Mouse (Mus musculus) limb, embryonic 10.5 days (tissue): ENCODE results near the gene H2-DMb1. TPM values are rescaled to one million over a fixed set of nuclear protein-coding genes. Genes with fewer than 3 reads are reported as not detected.
"Not testable (repeated sequence)": the region's sequence is repeated elsewhere in the genome, so short reads cannot be mapped to it uniquely, and the experiment has no call there.

Experiments used
- DNase-seq: peaks from one replicate; pipeline ENCODE4 v3.0.0-alpha.2; 2017; ENCODE audit warnings: low spot score
- H3K27ac ChIP-seq: fragments of 300-500 bp; sonication (generic); 2 replicates; pipeline ENCODE4 v1.5.1; 2016; ENCODE audit warnings: mild to moderate bottlenecking
- H3K27me3 ChIP-seq: fragments of 300-500 bp; sonication (generic); 2 replicates; pipeline ENCODE4 v1.6.1; 2016; ENCODE audit warnings: low read depth, mild to moderate bottlenecking; ENCODE audit not compliant: poor library complexity, severe bottlenecking
- H3K36me3 ChIP-seq: fragments of 300-500 bp; sonication (generic); 2 replicates; pipeline ENCODE4 v1.6.1; 2016; ENCODE audit warnings: mild to moderate bottlenecking, moderate library complexity
- H3K4me1 ChIP-seq: fragments of 300-500 bp; sonication (generic); 2 replicates; pipeline ENCODE4 v1.6.1; 2016
- H3K4me3 ChIP-seq: fragments of 300-500 bp; sonication (generic); 2 replicates; pipeline ENCODE4 v1.5.1; 2016; ENCODE audit warnings: mild to moderate bottlenecking, moderate library complexity
- H3K9me3 ChIP-seq: fragments of 300-500 bp; sonication (generic); replicated peaks from 2 replicates; pipeline ENCODE4 v1.6.1; 2016; ENCODE audit warnings: mild to moderate bottlenecking
- WGBS: fragments of 180-500 bp; shearing (Covaris S2); methylation state at CpG from one replicate; pipeline ENCODE4 v1.1.7; 2016; 5-methylcytosine and 5-hydroxymethylcytosine counted together
- polyA plus RNA-seq: library from polyadenylated mRNA; unstranded; fragments of >200 nt; fragmentation: Nextera tagmentation; extraction: Ambion mirVana; gene quantifications from 2 replicates; pipeline ENCODE4 v1.2.1, GENCODE M21; 2016

The H2-DMb1 gene
- polyA plus RNA-seq, 1 experiment from 2014 or later = 0.51 TPM

- no peak overlapping the region for H3K27ac ChIP-seq
- under 1% methylated on average over 16 of the region's 16 CpGs for WGBS
- peak; percentile 58 for DNase-seq
- no peaks in the 10 kb centered on the region for H3K36me3 ChIP-seq
- peak overlapping the region; percentile 42 for H3K4me3 ChIP-seq
- peaks cover 60% of the 10 kb centered on the region for H3K27me3 ChIP-seq
- H3K9me3 ChIP-seq = no peaks in the 10 kb centered on the region
- H3K4me1 ChIP-seq = peaks cover 36% of the 10 kb centered on the region
Measured at GRCm38 (mm10) chr17:34139416-34139815, 13.5 kb upstream of the H2-DMb1 start.

GRCm38 (mm10) chr17:34140240-34140639 lies 12.6 kb upstream of the H2-DMb1 start:
- Histone ChIP-seq H3K4me1 (peaks cover 36% of the 10 kb centered on the region), H3K27me3 (peaks cover 60% of the 10 kb centered on the region), H3K4me3 (peak overlapping the region; percentile 42; the same call in 1 of the 2 replicates), H3K9me3 (no peaks in the 10 kb centered on the region), H3K27ac (no peak overlapping the region), H3K36me3 (no peaks in the 10 kb centered on the region)
- 10% methylated on average over 5 of the region's 5 CpGs for WGBS
- no peak for DNase-seq

DNA sequence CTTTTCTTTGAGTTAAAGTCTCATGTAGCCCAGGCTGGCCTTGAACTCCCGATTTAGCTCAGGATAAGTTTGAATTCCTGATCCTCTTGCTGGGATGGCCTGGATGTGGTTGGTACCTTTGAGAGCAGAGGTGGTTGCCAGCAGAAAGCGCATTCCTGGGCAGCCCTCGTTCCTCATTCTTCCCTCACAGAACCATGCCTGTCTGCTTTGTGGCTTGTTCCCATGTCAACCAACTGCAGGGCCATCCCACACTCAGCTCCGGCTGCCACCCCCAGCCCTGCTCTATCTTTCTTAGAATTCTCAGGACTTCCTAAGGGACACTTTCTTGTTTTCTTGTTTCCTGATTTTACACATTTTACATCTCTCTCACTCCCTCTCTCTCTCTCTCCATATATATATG lies 11.4 kb upstream of the H2-DMb1 start:
- WGBS = 68% methylated on average over 4 of the region's 4 CpGs
- H3K27me3 ChIP-seq = peaks cover 52% of the 10 kb centered on the region
- H3K36me3 ChIP-seq = no peaks in the 10 kb centered on the region
- H3K27ac ChIP-seq = no peak overlapping the region
- no peak overlapping the region for H3K4me3 ChIP-seq
- peaks cover 27% of the 10 kb centered on the region for H3K4me1 ChIP-seq
- no peak for DNase-seq
- H3K9me3 ChIP-seq = no peaks in the 10 kb centered on the region

DNA sequence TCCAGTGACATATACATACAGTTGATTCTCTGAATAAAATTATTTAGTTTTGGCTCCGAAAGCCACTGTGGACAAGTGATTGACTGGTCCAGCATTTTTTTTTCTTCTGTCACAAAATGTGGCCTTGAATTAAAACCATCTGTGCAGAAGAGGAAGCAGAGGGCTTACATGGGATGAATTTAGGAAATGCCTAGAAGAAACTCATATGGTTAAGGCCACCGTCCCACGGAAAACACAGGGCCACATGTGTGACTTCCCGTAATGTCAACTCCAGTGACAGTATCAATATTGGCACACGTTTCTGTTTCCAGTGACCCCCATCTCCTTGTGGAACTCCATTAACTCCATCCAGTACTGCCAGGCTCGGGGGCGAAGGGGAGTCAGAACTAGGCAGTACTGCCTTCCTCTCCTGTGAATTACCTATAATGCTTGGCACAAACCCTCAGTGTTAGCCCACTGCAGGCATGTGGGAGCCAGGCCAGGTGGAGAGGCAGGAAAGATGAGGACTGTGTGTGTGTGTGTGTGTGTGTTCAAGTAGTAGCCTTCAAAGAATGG lies 10.3 kb upstream of the H2-DMb1 start:
- Histone ChIP-seq H3K27ac (no peak overlapping the region), H3K27me3 (peaks cover 41% of the 10 kb centered on the region), H3K36me3 (no peaks in the 10 kb centered on the region), H3K4me3 (no peak overlapping the region), H3K4me1 (peaks cover 27% of the 10 kb centered on the region), H3K9me3 (no peaks in the 10 kb centered on the region)
- DNase-seq = no peak
- WGBS = 71% methylated on average over 7 of the region's 7 CpGs

DNA sequence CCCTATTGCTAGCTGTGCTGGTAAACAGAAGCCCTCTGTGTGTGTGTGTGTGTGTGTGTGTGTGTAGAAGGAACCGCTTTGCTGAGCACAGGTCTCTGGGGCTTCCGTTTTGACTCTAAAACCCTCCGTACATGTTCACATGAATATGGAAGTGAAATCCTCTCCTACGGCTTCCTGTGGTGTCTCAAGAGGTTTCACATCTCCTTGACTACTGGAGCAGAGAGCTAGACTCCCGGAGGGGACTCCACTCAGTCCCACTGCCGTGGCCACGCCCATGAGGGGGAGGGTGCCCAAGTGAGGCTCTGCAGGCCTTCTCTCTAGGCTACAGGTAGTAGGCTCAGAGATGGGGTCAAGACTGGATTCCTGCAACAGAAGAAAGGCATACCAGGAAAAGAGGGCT lies 9.8 kb upstream of the H2-DMb1 start, which contains the start of gene H2-DMb2:
Gene H2-DMb2, plus strand, starts transcription at position 275 of the 400 bp plus-strand sequence.
- H3K9me3 ChIP-seq = no peaks in the 10 kb centered on the region
- no peak for DNase-seq
- peaks cover 25% of the 10 kb centered on the region for H3K4me1 ChIP-seq
- no peaks in the 10 kb centered on the region for H3K36me3 ChIP-seq
- WGBS = 48% methylated on average over 7 of the region's 7 CpGs
- peaks cover 36% of the 10 kb centered on the region for H3K27me3 ChIP-seq
- H3K4me3 ChIP-seq = no peak within 1 kb of the TSS
- H3K27ac ChIP-seq = no peak within 1 kb of the TSS

GRCm38 (mm10) chr17:34143461-34143860 lies 9.4 kb upstream of the H2-DMb1 start:
- DNase-seq = no peak
- Histone ChIP-seq H3K4me1 (peaks cover 25% of the 10 kb centered on the region), H3K27ac (no peak overlapping the region), H3K9me3 (no peaks in the 10 kb centered on the region), H3K36me3 (no peaks in the 10 kb centered on the region), H3K27me3 (peaks cover 31% of the 10 kb centered on the region), H3K4me3 (no peak overlapping the region)
- WGBS = 74% methylated on average over 5 of the region's 5 CpGs

DNA sequence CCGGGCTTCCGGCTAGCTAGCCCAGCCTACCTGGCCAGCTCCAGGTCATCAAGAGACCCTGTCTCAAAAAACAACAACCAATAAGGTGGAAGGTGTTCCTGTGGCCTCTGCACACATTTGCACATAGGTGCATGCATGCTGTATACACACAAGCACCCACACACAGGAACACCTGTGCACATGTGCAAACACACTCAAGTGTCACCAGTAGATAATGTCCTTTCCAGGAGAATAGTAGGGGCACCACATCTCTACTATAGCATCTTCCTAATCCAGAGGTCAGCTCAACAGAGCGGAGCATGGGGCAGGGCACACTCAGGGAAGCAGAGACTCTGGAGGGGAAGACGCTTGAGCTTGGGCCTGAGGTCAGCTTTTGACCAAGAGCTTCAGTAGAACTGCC lies 8.7 kb upstream of the H2-DMb1 start:
- WGBS = 94% methylated on average over 4 of the region's 4 CpGs
- not testable (repeated sequence) for H3K36me3 ChIP-seq
- H3K4me1 ChIP-seq = peaks cover 23% of the 10 kb centered on the region

DNA sequence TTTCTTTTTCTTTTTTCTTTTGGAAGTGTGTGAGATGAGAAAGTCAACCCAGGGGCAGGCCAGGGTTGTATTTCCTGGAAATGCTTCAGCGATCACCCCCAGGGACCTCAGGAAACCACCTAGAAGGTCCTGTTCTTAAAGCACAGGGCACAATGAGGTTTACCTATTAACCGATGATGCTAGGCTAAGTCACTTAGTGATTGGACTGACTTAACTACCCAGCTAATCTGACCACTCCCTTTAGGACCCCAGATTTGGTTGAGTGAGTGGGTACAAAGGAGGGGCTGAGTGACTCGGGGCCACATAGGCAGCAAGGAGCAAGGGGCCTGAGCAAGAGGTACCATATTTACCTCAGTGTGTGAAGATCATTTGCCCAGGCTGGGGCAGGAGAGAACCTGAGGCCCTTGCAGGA lies 7.9 kb upstream of the H2-DMb1 start:
- Histone ChIP-seq H3K4me1 (peaks cover 15% of the 10 kb centered on the region), H3K9me3 (no peaks in the 10 kb centered on the region), H3K4me3 (no peak overlapping the region), H3K36me3 (no peaks in the 10 kb centered on the region), H3K27me3 (peaks cover 16% of the 10 kb centered on the region), H3K27ac (no peak overlapping the region)
- no peak for DNase-seq
- 75% methylated on average over 3 of the region's 3 CpGs for WGBS

More for the DNA sequence above, 8.7 kb upstream of the H2-DMb1 start:
- DNase-seq, H3K9me3 ChIP-seq, H3K27ac ChIP-seq, H3K4me3 ChIP-seq: not testable (repeated sequence)
- H3K27me3 ChIP-seq = peaks cover 24% of the 10 kb centered on the region

DNA sequence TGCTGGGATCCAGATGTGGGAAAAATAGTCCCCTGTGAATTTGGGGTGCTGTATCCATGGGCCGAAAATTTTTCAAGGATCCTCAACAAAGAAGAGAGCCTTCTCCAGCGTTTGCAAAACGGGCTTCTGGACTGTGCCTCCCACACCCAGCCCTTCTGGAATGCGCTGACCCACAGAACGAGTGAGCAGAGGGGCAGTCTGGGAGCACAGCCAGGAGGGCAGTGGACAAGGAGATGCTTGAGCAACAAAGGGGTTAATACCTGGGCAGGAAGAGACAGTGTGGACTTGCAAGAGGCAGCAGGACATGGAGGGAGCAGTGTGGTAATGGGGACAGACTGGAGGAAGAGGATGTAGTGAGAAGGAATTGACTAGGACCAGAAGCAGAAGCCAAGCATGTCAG lies 2.7 kb downstream of the H2-DMb1 start:
- 61% methylated on average over 5 of the region's 5 CpGs for WGBS
- Histone ChIP-seq H3K4me1 (no peaks in the 10 kb centered on the region), H3K27ac (no peak overlapping the region), H3K36me3 (no peaks in the 10 kb centered on the region), H3K9me3 (no peaks in the 10 kb centered on the region), H3K4me3 (no peak overlapping the region), H3K27me3 (peaks cover 7% of the 10 kb centered on the region; the same call in 1 of the 2 replicates)
- no peak for DNase-seq

GRCm38 (mm10) chr17:34164202-34164895 lies 11.5 kb downstream of the H2-DMb1 start:
- 45% methylated on average over 9 of the region's 9 CpGs for WGBS
- Histone ChIP-seq H3K27ac (no peak overlapping the region), H3K27me3 (no peaks in the 10 kb centered on the region), H3K9me3 (no peaks in the 10 kb centered on the region), H3K36me3 (no peaks in the 10 kb centered on the region), H3K4me1 (no peaks in the 10 kb centered on the region), H3K4me3 (no peak overlapping the region)
- DNase-seq = no peak

- WGBS = 78% methylated on average over 6 of the region's 6 CpGs
- Histone ChIP-seq H3K4me3 (no peak overlapping the region), H3K9me3 (no peaks in the 10 kb centered on the region), H3K27me3 (no peaks in the 10 kb centered on the region), H3K27ac (no peak overlapping the region), H3K4me1 (no peaks in the 10 kb centered on the region), H3K36me3 (no peaks in the 10 kb centered on the region)
- no peak for DNase-seq
Measured at GRCm38 (mm10) chr17:34165033-34165730, 12.3 kb downstream of the H2-DMb1 start.

- no peaks in the 10 kb centered on the region; the same call in 1 of the 2 replicates for H3K27me3 ChIP-seq
- no peaks in the 10 kb centered on the region for H3K36me3 ChIP-seq
- DNase-seq = no peak
- no peak overlapping the region for H3K27ac ChIP-seq
- no peak overlapping the region for H3K4me3 ChIP-seq
- H3K9me3 ChIP-seq = no peaks in the 10 kb centered on the region
- WGBS = 4% methylated on average over 2 of the region's 2 CpGs
- H3K4me1 ChIP-seq = no peaks in the 10 kb centered on the region
Measured at GRCm38 (mm10) chr17:34169279-34169678, 16.4 kb downstream of the H2-DMb1 start.

DNA sequence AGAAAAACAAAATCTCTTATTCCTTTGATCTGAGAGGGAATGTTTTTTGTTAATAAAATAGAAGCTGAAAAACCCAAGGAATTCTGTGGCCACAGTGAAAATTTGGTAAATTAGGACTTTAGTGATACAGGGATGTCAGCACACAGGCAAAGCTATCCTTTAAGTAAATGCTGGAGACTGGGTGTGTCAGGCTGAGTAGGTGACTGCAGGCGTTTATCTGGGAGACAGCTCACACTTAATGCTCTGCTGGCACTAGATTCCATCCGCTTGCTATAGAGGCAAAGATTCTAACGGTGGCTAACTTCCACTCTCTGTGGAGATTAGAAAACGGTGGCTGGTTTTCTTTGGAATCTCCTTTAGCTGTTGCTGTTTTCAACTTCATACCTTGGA lies 17.6 kb downstream of the H2-DMb1 start:
- no peak overlapping the region for H3K27ac ChIP-seq
- H3K9me3 ChIP-seq = no peaks in the 10 kb centered on the region
- no peaks in the 10 kb centered on the region; the same call in 1 of the 2 replicates for H3K27me3 ChIP-seq
- no peak overlapping the region for H3K4me3 ChIP-seq
- H3K4me1 ChIP-seq = no peaks in the 10 kb centered on the region
- no peaks in the 10 kb centered on the region for H3K36me3 ChIP-seq
- no peak for DNase-seq
- 33% methylated on average over 4 of the region's 4 CpGs for WGBS
